Mouse (Mus musculus) hindbrain, embryonic 10.5 days (tissue): ENCODE data around the gene Taf5. TPM values are rescaled to one million over a fixed set of nuclear protein-coding genes. Genes with fewer than 3 reads are reported as not detected.

ENCODE experiments used
- DNase-seq: peaks from one replicate; pipeline ENCODE4 v3.0.0-alpha.2; 2017; ENCODE audit warnings: low spot score
- H3K27ac ChIP-seq: fragments of 300-500 bp; sonication (generic); 2 replicates; pipeline ENCODE4 v1.5.1; 2016; ENCODE audit warnings: mild to moderate bottlenecking, moderate library complexity
- H3K27me3 ChIP-seq: fragments of 300-500 bp; sonication (generic); 2 replicates; pipeline ENCODE4 v1.6.1; 2016; ENCODE audit warnings: mild to moderate bottlenecking; ENCODE audit not compliant: poor library complexity, insufficient read depth, severe bottlenecking
- H3K36me3 ChIP-seq: fragments of 300-500 bp; sonication (generic); 2 replicates; pipeline ENCODE4 v1.6.1; 2016; ENCODE audit warnings: mild to moderate bottlenecking, moderate library complexity
- H3K4me1 ChIP-seq: fragments of 300-500 bp; sonication (generic); replicated peaks from 2 replicates; pipeline ENCODE4 v1.6.1; 2016; ENCODE audit warnings: mild to moderate bottlenecking
- H3K4me3 ChIP-seq: fragments of 300-500 bp; sonication (generic); 2 replicates; pipeline ENCODE4 v1.5.1; 2016; ENCODE audit warnings: mild to moderate bottlenecking, moderate library complexity
- H3K9me3 ChIP-seq: fragments of 300-500 bp; sonication (generic); 2 replicates; pipeline ENCODE4 v1.6.1; 2016; ENCODE audit warnings: mild to moderate bottlenecking, moderate library complexity
- WGBS: fragments of 180-500 bp; shearing (Covaris S2); methylation state at CpG from one replicate; pipeline ENCODE4 v1.1.7; 2016; 5-methylcytosine and 5-hydroxymethylcytosine counted together
- polyA plus RNA-seq: library from polyadenylated mRNA; unstranded; fragments of >200 nt; fragmentation: Nextera tagmentation; extraction: Ambion mirVana; gene quantifications from 2 replicates; pipeline ENCODE4 v1.2.1, GENCODE M21; 2016

Gene Taf5
- polyA plus RNA-seq = 6.7 and 7.0 TPM in 2 replicates

GRCm38 (mm10) chr19:47067096-47067882, at the start of gene Taf5:
TSS of gene Taf5 (plus strand) at chr19:47067746.
- Histone ChIP-seq H3K4me3 (peak within 1 kb of the TSS; percentile 99), H3K4me1 (peaks cover 19% of the 10 kb centered on the region), H3K36me3 (peaks cover 17% of the 10 kb centered on the region), H3K9me3 (no peaks in the 10 kb centered on the region), H3K27ac (peak within 1 kb of the TSS; percentile 96), H3K27me3 (no peaks in the 10 kb centered on the region)
- DNase-seq = peak; percentile 98
- WGBS = 11% methylated on average over 49 of the region's 49 CpGs

DNA sequence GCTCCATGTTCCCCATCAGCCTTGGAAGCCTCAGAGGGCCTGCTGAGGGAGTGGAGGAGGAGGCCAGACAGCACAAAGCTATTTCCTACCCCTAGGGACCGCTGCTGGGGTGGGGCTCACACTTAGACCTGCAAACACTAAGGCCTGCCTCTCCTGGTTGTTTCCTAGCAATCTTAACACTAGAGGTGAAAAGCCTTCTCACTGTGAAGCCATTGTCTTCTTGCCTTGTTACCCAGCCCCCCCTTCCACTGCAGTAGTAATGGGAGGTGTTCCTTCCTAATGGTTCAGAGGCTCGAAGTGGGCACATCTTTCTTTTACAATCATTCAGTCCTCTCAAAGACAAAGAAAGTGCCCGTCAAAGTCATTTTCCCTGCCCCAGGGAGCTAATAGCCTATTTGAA, 49.7 kb upstream of the Taf5 start:
- H3K4me1 ChIP-seq = peaks cover 45% of the 10 kb centered on the region
- no peaks in the 10 kb centered on the region for H3K9me3 ChIP-seq
- peak overlapping the region; percentile 83 for H3K27ac ChIP-seq
- peaks cover 51% of the 10 kb centered on the region for H3K27me3 ChIP-seq
- H3K36me3 ChIP-seq = peaks cover 18% of the 10 kb centered on the region
- H3K4me3 ChIP-seq = peak overlapping the region; percentile 62
- 7% methylated on average over 3 of the region's 3 CpGs for WGBS
- no peak for DNase-seq

GRCm38 (mm10) chr19:47018330-47018729, 49.2 kb upstream of the Taf5 start:
- H3K4me1 ChIP-seq = peaks cover 45% of the 10 kb centered on the region
- H3K4me3 ChIP-seq = peak overlapping the region; percentile 62
- H3K36me3 ChIP-seq = peaks cover 23% of the 10 kb centered on the region
- 21% methylated on average over 2 of the region's 2 CpGs for WGBS
- peak overlapping the region; percentile 83 for H3K27ac ChIP-seq
- DNase-seq = no peak
- H3K9me3 ChIP-seq = no peaks in the 10 kb centered on the region
- peaks cover 46% of the 10 kb centered on the region for H3K27me3 ChIP-seq

- WGBS = 16% methylated on average over 6 of the region's 6 CpGs
- peak overlapping the region; percentile 62 for H3K4me3 ChIP-seq
- H3K27me3 ChIP-seq = peaks cover 36% of the 10 kb centered on the region
- peak; percentile 75 for DNase-seq
- no peaks in the 10 kb centered on the region for H3K9me3 ChIP-seq
- H3K27ac ChIP-seq = peak overlapping the region; percentile 74
- H3K4me1 ChIP-seq = peaks cover 36% of the 10 kb centered on the region
- peaks cover 30% of the 10 kb centered on the region for H3K36me3 ChIP-seq
Measured at GRCm38 (mm10) chr19:47019326-47019725, 48.2 kb upstream of the Taf5 start.

- no peak for DNase-seq
- Histone ChIP-seq H3K4me3 (no peak overlapping the region), H3K36me3 (peaks cover 47% of the 10 kb centered on the region), H3K9me3 (no peaks in the 10 kb centered on the region), H3K4me1 (peaks cover 12% of the 10 kb centered on the region), H3K27me3 (peaks cover 5% of the 10 kb centered on the region), H3K27ac (no peak overlapping the region)
- 93% methylated on average over 4 of the region's 4 CpGs for WGBS
Measured at GRCm38 (mm10) chr19:47022709-47023108, 44.8 kb upstream of the Taf5 start.

GRCm38 (mm10) chr19:47023546-47023945, 44.0 kb upstream of the Taf5 start:
- Histone ChIP-seq H3K36me3 (peaks cover 47% of the 10 kb centered on the region), H3K27ac (no peak overlapping the region), H3K9me3 (no peaks in the 10 kb centered on the region), H3K4me1 (peaks cover 7% of the 10 kb centered on the region), H3K27me3 (no peaks in the 10 kb centered on the region; the same call in 1 of the 2 replicates), H3K4me3 (no peak overlapping the region)
- no peak for DNase-seq
- WGBS = 93% methylated on average over 13 of the region's 13 CpGs

- Histone ChIP-seq H3K36me3 (peaks cover 47% of the 10 kb centered on the region), H3K27ac (no peak overlapping the region), H3K4me1 (0 out of 2 replicates have a peak, but pooled peaks cover 2% of the 10 kb centered on the region), H3K27me3 (no peaks in the 10 kb centered on the region), H3K9me3 (no peaks in the 10 kb centered on the region), H3K4me3 (no peak overlapping the region)
- WGBS = 91% methylated on average over 10 of the region's 10 CpGs
- DNase-seq = no peak
Measured at GRCm38 (mm10) chr19:47024954-47025353, 42.6 kb upstream of the Taf5 start.

DNA sequence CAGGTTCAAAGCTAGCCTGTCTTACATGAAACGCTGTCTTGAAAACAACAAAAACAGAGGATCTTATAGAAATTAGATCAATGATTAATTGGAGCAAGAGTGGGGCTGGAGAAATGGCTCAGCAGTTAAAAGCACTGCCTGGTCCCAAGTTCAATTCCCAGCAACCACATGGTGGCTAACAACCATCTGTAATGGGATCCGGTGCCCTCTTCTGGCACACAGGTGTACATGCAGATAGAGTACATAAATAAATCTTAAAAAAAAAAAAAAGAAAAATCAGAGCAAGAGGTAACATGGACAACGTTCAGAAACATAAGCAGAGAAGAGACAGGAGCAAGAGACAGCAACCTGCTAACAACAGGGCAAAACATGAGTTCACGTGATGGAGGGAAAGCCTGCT, 41.0 kb upstream of the Taf5 start:
- Histone ChIP-seq H3K4me3 (no peak overlapping the region), H3K27ac (no peak overlapping the region), H3K9me3 (no peaks in the 10 kb centered on the region), H3K4me1 (0 out of 2 replicates have a peak, but pooled peaks cover 2% of the 10 kb centered on the region), H3K36me3 (peaks cover 41% of the 10 kb centered on the region), H3K27me3 (no peaks in the 10 kb centered on the region)
- 84% methylated on average over 4 of the region's 4 CpGs for WGBS
- no peak for DNase-seq

- H3K27me3 ChIP-seq = no peaks in the 10 kb centered on the region
- H3K4me1 ChIP-seq = 0 out of 2 replicates have a peak, but pooled peaks cover 2% of the 10 kb centered on the region
- peak overlapping the region; percentile 81 for H3K27ac ChIP-seq
- H3K9me3 ChIP-seq = no peaks in the 10 kb centered on the region
- peaks cover 37% of the 10 kb centered on the region for H3K36me3 ChIP-seq
- peak; percentile 9 for DNase-seq
- 66% methylated on average over 9 of the region's 9 CpGs for WGBS
- no peak overlapping the region for H3K4me3 ChIP-seq
Measured at GRCm38 (mm10) chr19:47029796-47030195, 37.8 kb upstream of the Taf5 start.

DNA sequence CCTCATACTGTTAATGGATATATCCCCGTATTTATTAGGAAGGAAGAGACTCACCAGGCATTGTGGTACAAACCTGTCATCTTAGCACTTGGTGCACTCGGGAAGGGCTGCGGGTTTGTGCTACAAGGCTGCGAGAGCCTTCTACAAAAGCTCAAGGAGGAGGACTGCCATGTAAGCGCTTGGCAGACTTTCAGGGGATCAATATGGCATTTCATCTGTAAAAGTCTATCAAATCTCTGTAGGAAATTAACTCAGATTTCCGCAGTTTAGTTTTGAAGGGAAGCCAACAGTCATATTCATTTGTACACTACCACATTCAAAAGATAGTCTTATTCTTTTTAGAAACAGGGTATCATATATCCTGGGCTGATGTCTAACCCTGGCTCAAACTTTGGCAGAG, 35.8 kb upstream of the Taf5 start:
- 93% methylated on average over 6 of the region's 6 CpGs for WGBS
- H3K27me3 ChIP-seq = no peaks in the 10 kb centered on the region
- no peak overlapping the region for H3K27ac ChIP-seq
- no peaks in the 10 kb centered on the region for H3K9me3 ChIP-seq
- H3K36me3 ChIP-seq = peaks cover 42% of the 10 kb centered on the region
- 0 out of 2 replicates have a peak, but pooled peaks cover 2% of the 10 kb centered on the region for H3K4me1 ChIP-seq
- DNase-seq = no peak
- H3K4me3 ChIP-seq = no peak overlapping the region

DNA sequence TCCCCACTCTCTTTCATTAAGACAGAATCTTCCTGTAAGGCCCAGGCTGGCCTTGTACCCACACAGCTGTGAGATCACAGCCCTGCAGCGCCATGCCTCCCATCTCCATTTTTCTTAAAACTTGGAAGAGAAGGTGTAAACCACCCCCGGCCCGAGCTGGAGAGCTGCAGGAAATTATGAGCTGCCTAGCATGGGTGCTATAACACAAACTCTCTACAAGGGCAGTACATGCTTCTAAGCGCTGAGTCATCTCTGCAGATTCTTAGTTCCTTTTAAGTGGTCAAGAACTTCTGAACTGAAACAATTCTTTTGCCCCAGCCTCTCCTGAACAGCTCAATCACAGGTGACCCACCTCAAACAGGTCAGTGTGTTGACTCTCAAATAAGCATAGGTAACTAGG, 32.6 kb upstream of the Taf5 start:
- H3K9me3 ChIP-seq = no peaks in the 10 kb centered on the region
- no peak overlapping the region for H3K27ac ChIP-seq
- no peaks in the 10 kb centered on the region for H3K27me3 ChIP-seq
- peaks cover 73% of the 10 kb centered on the region for H3K36me3 ChIP-seq
- WGBS = 89% methylated on average over 4 of the region's 4 CpGs
- DNase-seq = no peak
- no peak overlapping the region for H3K4me3 ChIP-seq
- H3K4me1 ChIP-seq = no peaks in the 10 kb centered on the region

GRCm38 (mm10) chr19:47036596-47036995, 30.9 kb upstream of the Taf5 start:
- Histone ChIP-seq H3K27me3 (no peaks in the 10 kb centered on the region), H3K27ac (no peak overlapping the region), H3K4me1 (no peaks in the 10 kb centered on the region), H3K9me3 (no peaks in the 10 kb centered on the region), H3K36me3 (peaks cover 90% of the 10 kb centered on the region), H3K4me3 (no peak overlapping the region)
- WGBS = 90% methylated on average over 3 of the region's 3 CpGs
- DNase-seq = no peak

DNA sequence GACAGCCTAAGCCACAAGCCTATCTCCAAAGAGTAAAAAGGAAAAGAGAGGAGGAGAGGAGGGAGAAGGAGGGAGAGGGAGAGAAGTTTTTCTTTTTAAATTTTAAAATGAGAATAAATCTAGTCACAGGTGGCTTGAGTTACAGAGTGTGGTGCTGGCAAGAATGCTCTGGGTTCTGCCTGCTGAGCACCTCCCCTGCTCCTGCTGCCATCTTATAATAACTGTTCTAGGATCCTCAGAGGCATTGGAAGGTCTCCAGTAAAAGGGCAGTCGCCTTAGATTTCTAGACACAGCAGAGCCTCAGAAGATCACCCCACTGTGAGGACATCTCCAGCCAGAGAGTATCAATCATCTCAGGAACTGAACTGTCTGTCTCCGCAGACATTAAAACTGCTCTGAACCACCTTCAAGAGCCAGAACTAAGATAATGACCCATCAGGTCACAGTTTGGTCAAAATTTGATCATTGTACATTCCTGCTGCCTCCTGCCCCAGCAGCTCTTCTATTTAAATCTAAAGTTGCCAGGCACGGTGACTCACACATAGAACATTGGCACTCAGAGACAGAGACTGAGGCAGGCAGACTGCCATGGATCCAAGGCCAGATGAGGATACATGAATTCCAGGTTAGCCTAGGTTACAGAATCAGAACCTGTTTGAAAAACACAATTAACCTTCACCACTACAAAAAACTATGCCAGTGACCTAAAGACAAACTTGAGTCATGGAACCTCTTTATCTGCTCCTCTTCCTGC, 26.6 kb upstream of the Taf5 start:
- DNase-seq = no peak
- Histone ChIP-seq H3K4me1 (no peaks in the 10 kb centered on the region), H3K9me3 (no peaks in the 10 kb centered on the region), H3K36me3 (peaks cover 96% of the 10 kb centered on the region), H3K4me3 (no peak overlapping the region), H3K27ac (no peak overlapping the region), H3K27me3 (no peaks in the 10 kb centered on the region)
- WGBS = 89% methylated on average over 3 of the region's 3 CpGs
